Mouse (Mus musculus): ENCODE data around the gene Mdga2. TPM values are rescaled to one million over a fixed set of nuclear protein-coding genes. Genes with fewer than 3 reads are reported as not detected.

The Mdga2 gene
- total RNA-seq, 2 experiments from 2014 or later = 51.0 to 54.5 TPM

- no peak for DNase-seq (ENCODE audit: low spot score in 2 of 2)
- no peak for TF ChIP-seq CTCF (conservative IDR thresholded peaks at IDR 0.05)
- Histone ChIP-seq H3K27ac (no peak overlapping the region), H3K4me3 (no peak overlapping the region)
Measured at GRCm38 (mm10) chr12:67017192-67017591, 205.2 kb downstream of the Mdga2 start.

GRCm38 (mm10) chr12:67011368-67011767 is 211.0 kb downstream of the Mdga2 start:
- TF ChIP-seq CTCF (conservative IDR thresholded peaks at IDR 0.05) = no peak
- Histone ChIP-seq H3K27ac (peak overlapping the region; percentile 49), H3K4me3 (peak overlapping the region; percentile 0; the same call in 1 of the 2 replicates)
- DNase-seq (ENCODE audit: low spot score in 2 of 2) = peak; percentile 42 to 59

- DNase-seq (ENCODE audit: low spot score in 2 of 2) = no peak
- no peak overlapping the region for H3K4me3 ChIP-seq
- no peak overlapping the region for H3K27ac ChIP-seq
- no peak for TF ChIP-seq CTCF (conservative IDR thresholded peaks at IDR 0.05)
Measured at GRCm38 (mm10) chr12:67010318-67010717, 212.0 kb downstream of the Mdga2 start.

GRCm38 (mm10) chr12:67009191-67009590 is 213.2 kb downstream of the Mdga2 start:
- Histone ChIP-seq H3K27ac (no peak overlapping the region), H3K4me3 (no peak overlapping the region)
- no peak for DNase-seq (ENCODE audit: low spot score in 2 of 2)
- TF ChIP-seq CTCF (conservative IDR thresholded peaks at IDR 0.05) = no peak

GRCm38 (mm10) chr12:66954129-66954528 is 268.2 kb downstream of the Mdga2 start:
- no peak overlapping the region for H3K27ac ChIP-seq
- H3K4me3 ChIP-seq = no peak overlapping the region
- TF ChIP-seq CTCF (conservative IDR thresholded peaks at IDR 0.05) = no peak
- no peak for DNase-seq (ENCODE audit: low spot score in 2 of 2)

GRCm38 (mm10) chr12:66915741-66916140 is 306.6 kb downstream of the Mdga2 start:
- TF ChIP-seq CTCF (conservative IDR thresholded peaks at IDR 0.05) = no peak

GRCm38 (mm10) chr12:66899366-66899765 is 323.0 kb downstream of the Mdga2 start:
- peak in 1 of 2 experiments; percentile 13 for DNase-seq (ENCODE audit: low spot score in 2 of 2)
- Histone ChIP-seq H3K27ac (no peak overlapping the region), H3K4me3 (no peak overlapping the region)
- TF ChIP-seq CTCF (conservative IDR thresholded peaks at IDR 0.05) = no peak

More at GRCm38 (mm10) chr12:66915741-66916140, 306.6 kb downstream of the Mdga2 start:
- no peak overlapping the region for H3K4me3 ChIP-seq
- DNase-seq (ENCODE audit: low spot score in 2 of 2) = no peak
- no peak overlapping the region for H3K27ac ChIP-seq

GRCm38 (mm10) chr12:66896790-66897189 is 325.6 kb downstream of the Mdga2 start:
- no peak overlapping the region for H3K4me3 ChIP-seq
- H3K27ac ChIP-seq = no peak overlapping the region
- DNase-seq (ENCODE audit: low spot score in 2 of 2) = no peak
- no peak for TF ChIP-seq CTCF (conservative IDR thresholded peaks at IDR 0.05)

- no peak overlapping the region for H3K27ac ChIP-seq
- DNase-seq (ENCODE audit: low spot score in 2 of 2) = no peak
- TF ChIP-seq CTCF (conservative IDR thresholded peaks at IDR 0.05) = no peak
- H3K4me3 ChIP-seq = no peak overlapping the region
Measured at GRCm38 (mm10) chr12:66890296-66890695, 332.1 kb downstream of the Mdga2 start.

- peak in 1 of 2 experiments; percentile 30 for DNase-seq (ENCODE audit: low spot score in 2 of 2)
Measured at GRCm38 (mm10) chr12:66889276-66889675, 333.1 kb downstream of the Mdga2 start.

GRCm38 (mm10) chr12:66888636-66889035 is 333.7 kb downstream of the Mdga2 start:
- no peak overlapping the region for H3K4me3 ChIP-seq
- TF ChIP-seq CTCF (conservative IDR thresholded peaks at IDR 0.05) = no peak
- DNase-seq (ENCODE audit: low spot score in 2 of 2) = no peak
- no peak overlapping the region for H3K27ac ChIP-seq

More at GRCm38 (mm10) chr12:66889276-66889675, 333.1 kb downstream of the Mdga2 start:
- TF ChIP-seq CTCF (conservative IDR thresholded peaks at IDR 0.05) = no peak
- Histone ChIP-seq H3K27ac (no peak overlapping the region), H3K4me3 (no peak overlapping the region)

- Histone ChIP-seq H3K27ac (no peak overlapping the region), H3K4me3 (no peak overlapping the region)
- DNase-seq (ENCODE audit: low spot score in 2 of 2) = no peak
- TF ChIP-seq CTCF (conservative IDR thresholded peaks at IDR 0.05) = no peak
Measured at GRCm38 (mm10) chr12:66866199-66866598, 356.1 kb downstream of the Mdga2 start.

GRCm38 (mm10) chr12:66853167-66853566 is 369.2 kb downstream of the Mdga2 start:
- peak in 1 of 2 experiments; percentile 49 for DNase-seq (ENCODE audit: low spot score in 2 of 2)
- no peak overlapping the region for H3K4me3 ChIP-seq

GRCm38 (mm10) chr12:66840336-66840735 is 382.0 kb downstream of the Mdga2 start:
- TF ChIP-seq CTCF (conservative IDR thresholded peaks at IDR 0.05) = no peak
- no peak for DNase-seq (ENCODE audit: low spot score in 2 of 2)
- H3K4me3 ChIP-seq = no peak overlapping the region
- no peak overlapping the region for H3K27ac ChIP-seq

More at GRCm38 (mm10) chr12:66853167-66853566, 369.2 kb downstream of the Mdga2 start:
- peak; percentile 87 for TF ChIP-seq CTCF (conservative IDR thresholded peaks at IDR 0.05)
- no peak overlapping the region for H3K27ac ChIP-seq

Measured in layer of hippocampus, adult 2 months (tissue).